Mouse (Mus musculus) heart, embryonic 14.5 days (tissue): Measurements from ENCODE around the gene Gm884. TPM values are rescaled to one million over a fixed set of nuclear protein-coding genes. Genes with fewer than 3 reads are reported as not detected.

Source experiments
- ATAC-seq: fragments of 200-750 bp; cut with Nextera tagmentation; 2 replicates; pipeline ENCODE4 v1.8.0; 2017; ENCODE audit warnings: low read depth, moderate TSS enrichment; ENCODE audit not compliant: insufficient number of reproducible peaks, insufficient read depth, low FRiP score
- H3K27ac ChIP-seq, 2 experiments: fragments of 200-500 bp in 1 of 2; fragments of 300-500 bp in 1 of 2; sonication (generic) in 1 of 2; replicated peaks in 1 of 2; 2 replicates each; pipeline ENCODE4 v1.5.1; 2012 to 2014; ENCODE audit warnings: low read depth in 2 of 2, low read length in 2 of 2, control low read depth in 1 of 2, mild to moderate bottlenecking in 1 of 2, mixed read lengths in 1 of 2; ENCODE audit not compliant: control insufficient read depth in 1 of 2, insufficient read depth in 1 of 2
- H3K27me3 ChIP-seq: fragments of 300-500 bp; sonication (generic); 2 replicates; pipeline ENCODE4 v1.6.1; 2014; ENCODE audit warnings: mild to moderate bottlenecking, low read length, control low read depth; ENCODE audit not compliant: control insufficient read depth, insufficient read depth
- H3K36me3 ChIP-seq: fragments of 300-500 bp; sonication (generic); 2 replicates; pipeline ENCODE4 v1.6.1; 2014; ENCODE audit warnings: mild to moderate bottlenecking, control low read depth, low read length, mixed read lengths; ENCODE audit not compliant: control insufficient read depth, insufficient read depth
- H3K4me1 ChIP-seq, 2 experiments: fragments of 200-500 bp in 1 of 2; fragments of 300-500 bp in 1 of 2; sonication (generic) in 1 of 2; 2 replicates each; pipeline ENCODE4 v1.6.1; 2012 to 2014; ENCODE audit warnings: low read length in 2 of 2, control low read depth in 1 of 2, mixed read lengths in 1 of 2; ENCODE audit not compliant: control insufficient read depth in 2 of 2, insufficient read depth in 2 of 2
- H3K4me2 ChIP-seq: fragments of 300-500 bp; sonication (generic); 2 replicates; pipeline ENCODE4 v1.6.1; 2014; ENCODE audit warnings: mild to moderate bottlenecking, low read length
- H3K4me3 ChIP-seq, 2 experiments: fragments of 200-500 bp in 1 of 2; fragments of 300-500 bp in 1 of 2; sonication (generic) in 1 of 2; 2 replicates each; pipeline ENCODE4 v1.5.1; 2012 to 2014; ENCODE audit warnings: low read length in 2 of 2, mild to moderate bottlenecking in 2 of 2, control low read depth in 1 of 2, low read depth in 1 of 2, moderate library complexity in 1 of 2; ENCODE audit not compliant: control insufficient read depth in 1 of 2, insufficient read depth in 1 of 2
- H3K9ac ChIP-seq: fragments of 300-500 bp; sonication (generic); 2 replicates; pipeline ENCODE4 v1.6.1; 2014; ENCODE audit warnings: mild to moderate bottlenecking, low read length
- H3K9me3 ChIP-seq: fragments of 300-500 bp; sonication (generic); 2 replicates; pipeline ENCODE4 v1.6.1; 2016; ENCODE audit warnings: low read length, control low read depth; ENCODE audit not compliant: control insufficient read depth
- WGBS: fragments of 180-500 bp; shearing (Covaris S2); extraction: QIAGEN DNeasy Blood & Tissue Kit; methylation state at CpG from one replicate; pipeline ENCODE4 v1.1.7; 2014; 5-methylcytosine and 5-hydroxymethylcytosine counted together
- polyA plus RNA-seq: library from polyadenylated mRNA; unstranded; fragments of >200 nt; fragmentation: Nextera tagmentation; extraction: Ambion mirVana; gene quantifications from 2 replicates; pipeline ENCODE4 v1.2.1, GENCODE M21; 2014

Gm884 gene
- polyA plus RNA-seq, 1 experiment from 2014 or later: not detected

- H3K36me3 ChIP-seq: no peaks in the 10 kb centered on the region
- H3K27ac ChIP-seq: no peak within 1 kb of the TSS
- H3K27me3 ChIP-seq: no peaks in the 10 kb centered on the region
- 74% methylated on average over 12 of the region's 12 CpGs for WGBS
- H3K4me1 ChIP-seq: no peaks in the 10 kb centered on the region
- ATAC-seq: no peak
- no peaks in the 10 kb centered on the region for H3K9me3 ChIP-seq
- no peak within 1 kb of the TSS for H3K9ac ChIP-seq
- no peak within 1 kb of the TSS for H3K4me3 ChIP-seq
- no peak within 1 kb of the TSS for H3K4me2 ChIP-seq
These were observed 116.4 kb downstream of the Gm884 start, which contains the start of gene Lrrc37a for GRCm38 (mm10) chr11:103504497-103504896. Gene Lrrc37a (minus strand): TSS chr11:103504597.

Other genes starting within 250 kb of the Gm884 start
- gene Plekhm1, start 208.5 kb downstream of the Gm884 start, polyA plus RNA-seq: 6.3 and 6.5 TPM in 2 replicates
- gene Lrrc37a, start 116.5 kb downstream of the Gm884 start, polyA plus RNA-seq: not detected in 2 replicates
- gene Lyzl6, start 17.8 kb upstream of the Gm884 start, polyA plus RNA-seq: not detected in 2 replicates
- gene Rprml, start 28.4 kb upstream of the Gm884 start, polyA plus RNA-seq: not detected in 2 replicates
- gene Gosr2, start 76.8 kb upstream of the Gm884 start, polyA plus RNA-seq: 60.4 and 63.5 TPM in 2 replicates
- gene Wnt9b, start 128.7 kb upstream of the Gm884 start, polyA plus RNA-seq: 0.45 and 0.65 TPM in 2 replicates
- not detected in 2 replicates for gene Wnt3, start 153.0 kb upstream of the Gm884 start, polyA plus RNA-seq